Mouse (Mus musculus) subcutaneous adipose tissue, adult 2 months (tissue): Measurements from ENCODE around the gene Gstt3. TPM values are rescaled to one million over a fixed set of nuclear protein-coding genes. Genes with fewer than 3 reads are reported as not detected.

Source experiments
- polyA plus RNA-seq: library from polyadenylated mRNA; depleted of rRNA; stranded (reverse); fragments of >200 nt; gene quantifications from 2 replicates; pipeline ENCODE4 v1.2.3, GENCODE M21; 2012; ENCODE audit warnings: low replicate concordance; rRNA removed

Gstt3 gene
- 27.3 and 28.0 TPM in 2 replicates for polyA plus RNA-seq

DNA sequence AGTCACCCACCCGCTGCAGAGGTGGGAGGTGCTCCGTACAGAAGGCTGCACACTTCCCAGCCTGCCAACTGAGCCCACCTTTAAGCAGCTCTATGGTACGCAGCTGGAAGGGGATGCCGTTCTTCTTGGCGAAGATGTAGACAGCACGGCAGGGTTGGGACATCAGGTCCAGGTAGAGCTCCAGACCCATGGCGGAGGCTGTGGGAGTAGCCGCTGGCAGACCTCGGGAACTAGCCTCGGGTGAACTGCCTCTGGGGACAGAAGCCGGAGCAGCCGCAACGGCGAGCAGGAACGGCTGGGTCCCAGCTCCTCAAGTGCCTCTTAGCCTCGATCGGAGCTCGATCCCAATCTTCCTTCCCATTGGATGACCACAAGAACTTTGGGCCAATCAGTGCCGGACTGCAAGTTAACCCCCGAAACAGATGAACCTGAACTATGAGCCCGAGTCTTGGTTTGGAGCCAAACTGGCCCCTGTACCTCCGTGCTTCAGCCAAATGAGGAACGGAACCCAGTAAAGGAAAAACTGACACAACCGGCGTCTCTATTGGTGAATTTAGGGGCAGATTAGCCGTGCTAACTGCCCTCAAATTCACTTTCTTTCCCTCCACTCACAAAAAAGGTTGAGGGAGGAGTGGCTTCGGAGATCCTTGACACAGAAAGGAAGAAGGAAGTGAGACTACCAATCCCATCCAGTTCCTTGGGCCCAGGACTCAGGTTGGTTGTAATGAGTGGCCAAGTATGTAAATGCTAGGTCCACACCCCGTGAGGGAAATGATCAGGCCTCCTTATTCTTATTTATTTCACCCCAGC, at the start of gene Gstt3, which contains the start of gene Gm20441:
TSS of gene Gstt3 (minus strand) at position 646 of the 810 bp plus-strand sequence.
TSS of gene Gm20441 (minus strand) at position 186 of the 810 bp plus-strand sequence.

DNA sequence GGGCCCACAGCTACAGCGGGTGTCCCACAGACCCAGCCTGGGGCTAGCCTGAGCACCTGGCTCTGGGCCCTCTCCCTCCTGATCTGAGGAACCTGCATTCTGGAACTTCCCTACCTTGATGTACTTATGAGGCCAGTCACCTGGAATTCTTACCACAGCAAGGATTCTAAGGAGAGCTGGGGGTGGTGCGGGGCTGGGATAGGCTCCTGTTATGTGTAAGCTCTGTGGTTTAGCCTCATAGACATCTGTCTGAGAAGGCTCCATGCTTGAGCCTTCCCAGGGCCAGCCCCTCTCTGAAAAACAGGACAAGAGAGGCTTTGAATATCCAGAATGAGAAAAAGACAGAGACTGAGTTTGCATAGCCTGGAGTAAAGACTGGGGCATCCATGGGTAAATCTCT, 41.2 kb upstream of the Gstt3 start, which contains the start of gene Gstt4:
TSS of gene Gstt4 (minus strand) at position 101 of the 400 bp plus-strand sequence.

DNA sequence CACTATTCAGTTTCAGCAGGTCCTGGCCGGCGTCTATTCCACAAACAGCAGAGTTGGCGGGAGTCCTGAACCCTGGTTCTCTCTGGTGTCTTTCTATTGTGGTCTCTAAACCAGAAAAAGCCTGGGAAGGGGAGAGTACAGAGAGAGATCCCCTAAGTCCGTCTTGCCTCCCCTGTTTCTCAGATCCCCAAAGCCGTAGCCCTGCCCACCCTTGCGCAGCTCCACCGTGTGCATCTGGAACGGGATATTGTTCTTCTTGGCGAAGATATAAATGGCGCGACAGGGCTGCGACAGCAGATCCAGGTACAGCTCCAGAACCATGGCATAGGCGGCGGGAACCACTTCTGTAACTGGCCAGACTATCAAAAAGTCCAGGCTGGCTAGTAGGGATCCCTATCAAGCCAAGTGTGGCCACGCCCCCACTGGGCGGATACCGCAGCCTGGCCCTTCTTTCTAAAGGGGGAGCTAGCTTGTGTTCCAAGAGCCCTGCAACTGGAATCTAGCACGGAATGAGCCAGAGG, 17.0 kb upstream of the Gstt3 start, which contains the start of gene Gstt1:
TSS of gene Gstt1 (minus strand) at position 409 of the 521 bp plus-strand sequence.

DNA sequence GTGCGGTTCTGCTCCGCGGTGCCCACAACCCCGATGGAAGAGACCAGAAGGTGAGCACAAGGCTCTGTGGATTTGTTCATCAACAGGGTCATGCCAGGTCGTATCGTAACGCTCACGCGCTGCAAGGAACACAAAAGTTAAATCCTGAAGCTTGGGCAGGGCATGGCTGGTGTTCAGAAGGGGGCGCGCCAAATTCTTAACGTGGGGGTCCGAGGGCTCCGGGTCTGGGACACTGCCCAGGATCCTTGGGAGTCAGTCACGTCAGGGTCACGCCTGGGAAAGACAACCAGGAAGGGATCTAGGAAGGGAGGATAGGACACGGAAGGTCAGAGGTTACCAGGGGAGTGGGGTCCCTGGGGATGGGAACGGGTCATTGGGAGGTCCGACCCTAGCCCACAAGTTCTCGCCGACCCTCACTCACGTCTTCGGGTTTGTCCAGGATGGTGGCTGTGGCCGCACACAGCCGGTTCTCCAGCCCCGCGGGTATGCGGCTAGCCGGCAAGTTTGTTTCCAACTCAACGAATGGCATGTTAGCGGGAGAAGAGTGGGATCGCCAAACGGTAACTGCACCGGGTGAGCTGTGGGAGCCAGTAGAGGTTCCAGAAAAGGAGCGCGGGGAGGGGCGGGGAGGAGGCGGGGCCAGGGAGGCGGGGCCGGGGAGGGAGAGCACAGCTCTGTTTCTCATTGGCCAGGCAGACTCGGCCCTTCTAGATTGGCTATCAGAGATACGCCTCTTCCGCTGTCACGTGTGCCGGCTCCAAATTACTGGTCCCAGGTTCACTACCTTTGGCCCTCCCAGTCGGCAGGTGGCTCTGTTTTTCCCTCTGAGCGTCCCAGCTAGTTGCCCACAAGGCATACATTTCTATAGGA, 8.2 kb downstream of the Gstt3 start, which contains the start of gene Ddt:
TSS of gene Ddt (minus strand) at position 620 of the 870 bp plus-strand sequence.

DNA sequence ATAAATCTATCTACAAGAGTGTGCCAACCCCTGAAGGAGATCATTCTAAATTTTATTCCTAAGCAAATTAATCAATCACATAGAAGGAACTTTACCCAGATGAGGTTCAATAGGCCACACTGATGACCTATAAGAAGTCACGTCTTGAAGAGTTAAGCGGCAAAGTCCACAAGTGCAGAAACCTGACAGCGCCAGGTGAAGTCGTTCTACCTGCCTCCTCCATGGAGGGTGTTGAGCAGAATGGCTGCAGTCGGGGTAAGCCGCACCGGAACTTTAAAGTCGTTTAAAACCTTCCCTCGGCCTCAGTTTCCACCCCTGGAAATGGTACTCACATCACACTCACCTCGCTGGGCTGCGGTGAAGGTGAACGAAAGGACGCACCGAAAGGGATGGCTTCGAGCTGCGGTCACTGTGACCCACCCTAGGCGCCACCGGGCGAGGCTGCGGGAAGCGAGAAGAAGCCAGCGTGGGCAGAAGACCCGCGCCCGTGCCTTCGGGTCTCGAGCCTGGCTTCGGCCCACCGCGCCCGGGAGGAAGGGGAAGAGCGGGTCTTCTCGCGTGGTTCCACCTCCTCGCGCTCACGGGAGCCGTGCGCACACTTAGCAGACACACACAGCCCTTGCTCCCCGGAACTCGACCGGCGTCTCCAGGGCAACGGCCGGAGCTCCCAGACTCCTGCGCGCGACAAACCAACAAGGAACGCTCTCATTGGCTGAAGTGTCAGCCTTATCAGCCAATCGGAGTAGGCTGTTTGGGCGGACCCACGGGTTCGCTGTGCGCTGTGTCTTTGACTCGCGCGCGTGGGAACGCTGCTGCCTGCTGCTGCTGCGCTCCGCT, 17.3 kb downstream of the Gstt3 start, which contains the start of gene Cabin1:
TSS of gene Cabin1 (minus strand) at position 660 of the 837 bp plus-strand sequence.

Other genes starting within 250 kb of the Gstt3 start
- 0.19 and 1.6 TPM in 2 replicates for gene Lrrc75b, start 221.1 kb downstream of the Gstt3 start, polyA plus RNA-seq
- gene Ggt1, start 219.8 kb downstream of the Gstt3 start, polyA plus RNA-seq, result 0.26 and 2.4 TPM in 2 replicates
- 86.3 and 181 TPM in 2 replicates for gene Ggt5, start 192.1 kb downstream of the Gstt3 start, polyA plus RNA-seq
- 10.9 and 26.2 TPM in 2 replicates for gene Susd2, start 137.4 kb downstream of the Gstt3 start, polyA plus RNA-seq
- gene Cabin1, start 17.1 kb downstream of the Gstt3 start, polyA plus RNA-seq, result 33.4 and 65.4 TPM in 2 replicates
- 98.3 and 207 TPM in 2 replicates for gene Ddt, start 8.0 kb downstream of the Gstt3 start, polyA plus RNA-seq
- gene Gm20441, start 460 bp downstream of the Gstt3 start, polyA plus RNA-seq, result 0.21 and 0.37 TPM in 2 replicates
- gene Gstt1, start 17.2 kb upstream of the Gstt3 start, polyA plus RNA-seq, result 113 and 180 TPM in 2 replicates
- 0.17 TPM in 1 of 2 replicates, not detected in the other for gene Gstt4, start 41.1 kb upstream of the Gstt3 start, polyA plus RNA-seq
- gene Gstt2, start 56.0 kb upstream of the Gstt3 start, polyA plus RNA-seq, result 163 and 231 TPM in 2 replicates
- 463 and 1,518 TPM in 2 replicates for gene Mif, start 78.8 kb upstream of the Gstt3 start, polyA plus RNA-seq
- 5.6 and 9.5 TPM in 2 replicates for gene Derl3, start 112.0 kb upstream of the Gstt3 start, polyA plus RNA-seq
- gene Smarcb1, start 140.2 kb upstream of the Gstt3 start, polyA plus RNA-seq, result 49.5 and 67.8 TPM in 2 replicates
- 285 and 313 TPM in 2 replicates for gene Chchd10, start 151.7 kb upstream of the Gstt3 start, polyA plus RNA-seq
- gene Mmp11, start 155.1 kb upstream of the Gstt3 start, polyA plus RNA-seq, result 59.5 and 159 TPM in 2 replicates
- gene Gm867, start 159.3 kb upstream of the Gstt3 start, polyA plus RNA-seq, result 0.54 and 0.87 TPM in 2 replicates
- gene Vpreb3, start 161.6 kb upstream of the Gstt3 start, polyA plus RNA-seq, result 0.40 and 1.9 TPM in 2 replicates
- gene Gm5134, start 173.1 kb upstream of the Gstt3 start, polyA plus RNA-seq, result 0.10 TPM in 1 of 2 replicates, not detected in the other